Mouse (Mus musculus) liver, adult 2 months (tissue): ENCODE measurements around the gene Ica1.

Experiments used
- CTCF ChIP-seq: fragments of 200-500 bp; IDR thresholded peaks from 2 replicates; pipeline ENCODE4 v1.5.1; 2011; ENCODE audit warnings: low read depth, low read length, control low read depth
- POLR2A ChIP-seq: fragments of 200-500 bp; IDR thresholded peaks from 2 replicates; pipeline ENCODE4 v1.6.1; 2011; ENCODE audit warnings: low read length, control low read depth; ENCODE audit not compliant: insufficient read depth; ENCODE audit errors: extremely low read depth

DNA sequence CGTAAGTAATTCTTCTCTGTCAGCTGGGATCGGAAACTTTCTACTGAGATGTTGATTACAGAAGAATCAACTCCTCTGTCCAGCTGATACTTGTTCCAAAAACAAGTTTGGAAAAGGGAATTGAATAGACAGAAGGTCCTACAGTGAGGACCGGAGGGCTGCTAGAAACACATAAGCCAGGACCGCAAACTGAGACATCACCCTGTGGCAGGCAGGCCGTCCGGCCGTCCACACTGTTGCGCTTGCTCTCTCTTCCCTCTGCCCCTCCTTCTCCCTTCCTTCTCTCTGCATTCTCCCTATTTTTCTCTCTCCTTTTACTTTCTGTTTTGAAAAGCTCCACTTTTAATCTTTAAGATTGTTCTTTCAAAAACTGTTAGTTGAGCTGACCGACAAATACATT is 186.6 kb downstream of the Ica1 start:
- TF ChIP-seq CTCF (no peak), POLR2A (no peak)
